Mouse (Mus musculus) forebrain, embryonic 16.5 days (tissue): ENCODE measurements around the gene Med25. TPM values are rescaled to one million over a fixed set of nuclear protein-coding genes. Genes with fewer than 3 reads are reported as not detected.

Source experiments
- ATAC-seq: fragments of 200-750 bp; cut with Nextera tagmentation; 2 replicates; pipeline ENCODE4 v1.8.0; 2017; ENCODE audit warnings: mild to moderate bottlenecking, moderate library complexity
- H3K27ac ChIP-seq: fragments of 300-500 bp; sonication (generic); 2 replicates; pipeline ENCODE4 v1.5.1; 2014; ENCODE audit warnings: low read length, control low read depth
- H3K27me3 ChIP-seq: fragments of 300-500 bp; sonication (generic); replicated peaks from 2 replicates; pipeline ENCODE4 v1.6.1; 2014; ENCODE audit warnings: low read length; ENCODE audit not compliant: control insufficient read depth, insufficient read depth
- H3K36me3 ChIP-seq: fragments of 300-500 bp; sonication (generic); 2 replicates; pipeline ENCODE4 v1.6.1; 2014; ENCODE audit not compliant: control insufficient read depth, insufficient read depth
- H3K4me1 ChIP-seq: fragments of 300-500 bp; sonication (generic); replicated peaks from 2 replicates; pipeline ENCODE4 v1.6.1; 2014; ENCODE audit warnings: low read length; ENCODE audit not compliant: control insufficient read depth, insufficient read depth
- H3K4me2 ChIP-seq: fragments of 300-500 bp; sonication (generic); 2 replicates; pipeline ENCODE4 v1.6.1; 2014; ENCODE audit warnings: mild to moderate bottlenecking, low read length, control low read depth
- H3K4me3 ChIP-seq: fragments of 300-500 bp; sonication (generic); replicated peaks from 2 replicates; pipeline ENCODE4 v1.5.1; 2014; ENCODE audit warnings: mild to moderate bottlenecking, low read length, control low read depth
- H3K9ac ChIP-seq: fragments of 300-500 bp; sonication (generic); replicated peaks from 2 replicates; pipeline ENCODE4 v1.6.1; 2014; ENCODE audit warnings: low read depth, low read length, control low read depth
- H3K9me3 ChIP-seq: fragments of 300-500 bp; sonication (generic); 2 replicates; pipeline ENCODE4 v1.6.1; 2016; ENCODE audit warnings: low read length; ENCODE audit not compliant: control insufficient read depth
- WGBS: fragments of 180-500 bp; shearing (Covaris S2); extraction: QIAGEN DNeasy Blood & Tissue Kit; methylation state at CpG from one replicate; pipeline ENCODE4 v1.1.7; 2014; 5-methylcytosine and 5-hydroxymethylcytosine counted together
- polyA plus RNA-seq: library from polyadenylated mRNA; unstranded; fragments of >200 nt; fragmentation: Nextera tagmentation; extraction: Ambion mirVana; gene quantifications from 2 replicates; pipeline ENCODE4 v1.2.1, GENCODE M21; 2015

Med25 gene
- polyA plus RNA-seq, 1 experiment from 2014 or later: 166 TPM

- ATAC-seq: no peak
- Histone ChIP-seq H3K4me1 (peaks cover 44% of the 10 kb centered on the region), H3K9ac (peak overlapping the region; percentile 99), H3K4me2 (peak overlapping the region; percentile 95), H3K36me3 (peaks cover 23% of the 10 kb centered on the region), H3K4me3 (peak overlapping the region; percentile 91), H3K27ac (no peak overlapping the region), H3K9me3 (no peaks in the 10 kb centered on the region), H3K27me3 (no peaks in the 10 kb centered on the region)
- WGBS: 45% methylated on average over 9 of the region's 9 CpGs
These were observed 24.7 kb downstream of the Med25 start for GRCm38 (mm10) chr7:44867802-44868201.

- 70% methylated on average over 18 of the region's 19 CpGs for WGBS
- Histone ChIP-seq H3K4me2 (peak overlapping the region; percentile 95), H3K4me1 (peaks cover 44% of the 10 kb centered on the region), H3K4me3 (peak overlapping the region; percentile 91), H3K9ac (peak overlapping the region; percentile 99), H3K27me3 (no peaks in the 10 kb centered on the region), H3K9me3 (no peaks in the 10 kb centered on the region), H3K36me3 (peaks cover 28% of the 10 kb centered on the region), H3K27ac (no peak overlapping the region)
- no peak for ATAC-seq
These were observed 25.4 kb downstream of the Med25 start for GRCm38 (mm10) chr7:44867010-44867702.

- 41% methylated on average over 15 of the region's 15 CpGs for WGBS
- Histone ChIP-seq H3K9ac (0 out of 2 replicates have a peak overlapping the region, but pooled peaks have one; percentile 28), H3K9me3 (no peaks in the 10 kb centered on the region), H3K4me3 (no peak overlapping the region), H3K27ac (no peak overlapping the region), H3K36me3 (peaks cover 28% of the 10 kb centered on the region), H3K4me1 (peaks cover 44% of the 10 kb centered on the region), H3K4me2 (peak overlapping the region; percentile 95), H3K27me3 (no peaks in the 10 kb centered on the region)
- ATAC-seq: no peak
These were observed 26.1 kb downstream of the Med25 start for GRCm38 (mm10) chr7:44866276-44867009.

- Histone ChIP-seq H3K4me2 (no peak overlapping the region), H3K4me3 (no peak overlapping the region), H3K4me1 (peaks cover 44% of the 10 kb centered on the region), H3K27ac (no peak overlapping the region), H3K27me3 (no peaks in the 10 kb centered on the region), H3K9ac (no peak overlapping the region), H3K36me3 (peaks cover 28% of the 10 kb centered on the region), H3K9me3 (no peaks in the 10 kb centered on the region)
- no peak for ATAC-seq
- WGBS: 80% methylated on average over 24 of the region's 24 CpGs
These were observed 27.6 kb downstream of the Med25 start for GRCm38 (mm10) chr7:44864595-44865542.

GRCm38 (mm10) chr7:44863982-44864494 is 28.5 kb downstream of the Med25 start:
- no peaks in the 10 kb centered on the region for H3K27me3 ChIP-seq
- H3K27ac ChIP-seq: no peak overlapping the region
- H3K4me3 ChIP-seq: no peak overlapping the region
- H3K36me3 ChIP-seq: peaks cover 28% of the 10 kb centered on the region
- ATAC-seq: no peak
- no peak overlapping the region for H3K4me2 ChIP-seq
- H3K4me1 ChIP-seq: peaks cover 44% of the 10 kb centered on the region
- no peaks in the 10 kb centered on the region for H3K9me3 ChIP-seq
- H3K9ac ChIP-seq: no peak overlapping the region
- 82% methylated on average over 11 of the region's 11 CpGs for WGBS

GRCm38 (mm10) chr7:44863210-44863609 is 29.3 kb downstream of the Med25 start:
- ATAC-seq: no peak
- Histone ChIP-seq H3K9me3 (no peaks in the 10 kb centered on the region), H3K9ac (no peak overlapping the region), H3K4me1 (peaks cover 48% of the 10 kb centered on the region), H3K36me3 (peaks cover 28% of the 10 kb centered on the region), H3K4me2 (no peak overlapping the region), H3K27me3 (no peaks in the 10 kb centered on the region), H3K27ac (no peak overlapping the region), H3K4me3 (no peak overlapping the region)
- WGBS: 90% methylated on average over 14 of the region's 14 CpGs

- no peaks in the 10 kb centered on the region for H3K27me3 ChIP-seq
- no peak for ATAC-seq
- H3K36me3 ChIP-seq: peaks cover 28% of the 10 kb centered on the region
- no peak overlapping the region for H3K9ac ChIP-seq
- no peak overlapping the region for H3K4me3 ChIP-seq
- no peak overlapping the region for H3K4me2 ChIP-seq
- 78% methylated on average over 8 of the region's 8 CpGs for WGBS
- H3K4me1 ChIP-seq: peaks cover 48% of the 10 kb centered on the region
- H3K27ac ChIP-seq: no peak overlapping the region
- no peaks in the 10 kb centered on the region for H3K9me3 ChIP-seq
These were observed 30.1 kb downstream of the Med25 start for GRCm38 (mm10) chr7:44862434-44862833.

- H3K27ac ChIP-seq: no peak overlapping the region
These were observed 31.1 kb downstream of the Med25 start for GRCm38 (mm10) chr7:44861429-44861816.

More at GRCm38 (mm10) chr7:44861429-44861816, 31.1 kb downstream of the Med25 start:
- 75% methylated on average over 14 of the region's 14 CpGs for WGBS
- no peaks in the 10 kb centered on the region for H3K9me3 ChIP-seq
- H3K36me3 ChIP-seq: peaks cover 28% of the 10 kb centered on the region
- no peak overlapping the region for H3K4me2 ChIP-seq
- H3K4me1 ChIP-seq: peaks cover 41% of the 10 kb centered on the region
- H3K4me3 ChIP-seq: no peak overlapping the region
- no peak overlapping the region for H3K9ac ChIP-seq
- ATAC-seq: no peak
- H3K27me3 ChIP-seq: no peaks in the 10 kb centered on the region
